Mouse (Mus musculus): ENCODE results near the gene Padi3. TPM values are rescaled to one million over a fixed set of nuclear protein-coding genes. Genes with fewer than 3 reads are reported as not detected.

The Padi3 gene
- polyA plus RNA-seq, 1 experiment from 2014 or later: 0.59 TPM

- no peak for ATAC-seq (ENCODE audit: insufficient number of reproducible peaks, low FRiP score, low TSS enrichment, low read depth)
Measured at GRCm38 (mm10) chr4:140789983-140790382, 20.5 kb downstream of the Padi3 start.

GRCm38 (mm10) chr4:140788983-140789382 is 21.5 kb downstream of the Padi3 start:
- Histone ChIP-seq H3K9me3 (no peaks in the 10 kb centered on the region; the same call in 1 of the 2 replicates), H3K27ac (no peak overlapping the region), H3K27me3 (no peaks in the 10 kb centered on the region), H3K9ac (no peak overlapping the region), H3K4me1 (peaks cover 6% of the 10 kb centered on the region; the same call in 1 of the 2 replicates), H3K4me2 (no peak overlapping the region), H3K36me3 (no peaks in the 10 kb centered on the region), H3K4me3 (no peak overlapping the region)
- WGBS: 41% methylated on average over 6 of the region's 6 CpGs
- no peak for ATAC-seq (ENCODE audit: insufficient number of reproducible peaks, low FRiP score, low TSS enrichment, low read depth)

More at GRCm38 (mm10) chr4:140789983-140790382, 20.5 kb downstream of the Padi3 start:
- Histone ChIP-seq H3K9ac (no peak overlapping the region), H3K4me3 (no peak overlapping the region), H3K9me3 (no peaks in the 10 kb centered on the region; the same call in 1 of the 2 replicates), H3K4me2 (no peak overlapping the region), H3K27me3 (no peaks in the 10 kb centered on the region), H3K36me3 (no peaks in the 10 kb centered on the region), H3K4me1 (peaks cover 9% of the 10 kb centered on the region; the same call in 1 of the 2 replicates), H3K27ac (no peak overlapping the region)
- 70% methylated on average over 4 of the region's 4 CpGs for WGBS

GRCm38 (mm10) chr4:140788264-140788663 is 22.2 kb downstream of the Padi3 start:
- Histone ChIP-seq H3K4me2 (no peak overlapping the region), H3K27ac (no peak overlapping the region), H3K27me3 (no peaks in the 10 kb centered on the region), H3K4me1 (peaks cover 6% of the 10 kb centered on the region; the same call in 1 of the 2 replicates), H3K36me3 (no peaks in the 10 kb centered on the region), H3K9ac (no peak overlapping the region), H3K9me3 (no peaks in the 10 kb centered on the region; the same call in 1 of the 2 replicates), H3K4me3 (no peak overlapping the region)
- 80% methylated on average over 6 of the region's 6 CpGs for WGBS
- ATAC-seq (ENCODE audit: insufficient number of reproducible peaks, low FRiP score, low TSS enrichment, low read depth): no peak

GRCm38 (mm10) chr4:140787414-140787813 is 23.0 kb downstream of the Padi3 start:
- no peaks in the 10 kb centered on the region; the same call in 1 of the 2 replicates for H3K9me3 ChIP-seq
- no peaks in the 10 kb centered on the region for H3K36me3 ChIP-seq
- no peak for ATAC-seq (ENCODE audit: insufficient number of reproducible peaks, low FRiP score, low TSS enrichment, low read depth)
- no peak overlapping the region for H3K9ac ChIP-seq
- WGBS: 50% methylated on average over 4 of the region's 4 CpGs
- H3K27me3 ChIP-seq: no peaks in the 10 kb centered on the region
- peaks cover 6% of the 10 kb centered on the region; the same call in 1 of the 2 replicates for H3K4me1 ChIP-seq
- H3K4me2 ChIP-seq: no peak overlapping the region
- H3K27ac ChIP-seq: no peak overlapping the region
- no peak overlapping the region for H3K4me3 ChIP-seq

GRCm38 (mm10) chr4:140785217-140785616 is 25.2 kb downstream of the Padi3 start:
- no peak overlapping the region for H3K4me3 ChIP-seq
- H3K9ac ChIP-seq: no peak overlapping the region
- no peaks in the 10 kb centered on the region; the same call in 1 of the 2 replicates for H3K9me3 ChIP-seq
- H3K4me1 ChIP-seq: peaks cover 6% of the 10 kb centered on the region; the same call in 1 of the 2 replicates
- no peak for ATAC-seq (ENCODE audit: insufficient number of reproducible peaks, low FRiP score, low TSS enrichment, low read depth)
- H3K27ac ChIP-seq: no peak overlapping the region
- no peaks in the 10 kb centered on the region for H3K27me3 ChIP-seq
- 84% methylated on average over 5 of the region's 5 CpGs for WGBS
- no peaks in the 10 kb centered on the region for H3K36me3 ChIP-seq
- no peak overlapping the region for H3K4me2 ChIP-seq

- Histone ChIP-seq H3K9me3 (no peaks in the 10 kb centered on the region; the same call in 1 of the 2 replicates), H3K4me3 (no peak overlapping the region), H3K27me3 (no peaks in the 10 kb centered on the region), H3K9ac (no peak overlapping the region), H3K27ac (no peak overlapping the region), H3K36me3 (no peaks in the 10 kb centered on the region), H3K4me2 (no peak overlapping the region), H3K4me1 (peaks cover 2% of the 10 kb centered on the region)
- 96% methylated on average over 9 of the region's 9 CpGs for WGBS
- no peak for ATAC-seq (ENCODE audit: insufficient number of reproducible peaks, low FRiP score, low TSS enrichment, low read depth)
Measured at GRCm38 (mm10) chr4:140784292-140784945, 26.0 kb downstream of the Padi3 start.

GRCm38 (mm10) chr4:140782821-140783220 is 27.6 kb downstream of the Padi3 start:
- Histone ChIP-seq H3K27me3 (no peaks in the 10 kb centered on the region), H3K4me3 (no peak overlapping the region)
- ATAC-seq (ENCODE audit: insufficient number of reproducible peaks, low FRiP score, low TSS enrichment, low read depth): no peak

GRCm38 (mm10) chr4:140780507-140780906 is 29.9 kb downstream of the Padi3 start:
- Histone ChIP-seq H3K4me3 (no peak overlapping the region), H3K36me3 (no peaks in the 10 kb centered on the region), H3K9ac (no peak overlapping the region), H3K27me3 (no peaks in the 10 kb centered on the region), H3K4me2 (no peak overlapping the region), H3K9me3 (no peaks in the 10 kb centered on the region), H3K4me1 (peaks cover 2% of the 10 kb centered on the region; the same call in 1 of the 2 replicates), H3K27ac (no peak overlapping the region)
- 71% methylated on average over 14 of the region's 14 CpGs for WGBS
- ATAC-seq (ENCODE audit: insufficient number of reproducible peaks, low FRiP score, low TSS enrichment, low read depth): no peak

More at GRCm38 (mm10) chr4:140782821-140783220, 27.6 kb downstream of the Padi3 start:
- H3K9me3 ChIP-seq: no peaks in the 10 kb centered on the region; the same call in 1 of the 2 replicates
- WGBS: 86% methylated on average over 9 of the region's 9 CpGs
- H3K9ac ChIP-seq: no peak overlapping the region
- H3K27ac ChIP-seq: no peak overlapping the region
- no peaks in the 10 kb centered on the region for H3K36me3 ChIP-seq
- no peak overlapping the region for H3K4me2 ChIP-seq
- peaks cover 2% of the 10 kb centered on the region; the same call in 1 of the 2 replicates for H3K4me1 ChIP-seq

GRCm38 (mm10) chr4:140779803-140780397 is 30.5 kb downstream of the Padi3 start:
- H3K9me3 ChIP-seq: no peaks in the 10 kb centered on the region
- no peak overlapping the region for H3K9ac ChIP-seq
- H3K4me1 ChIP-seq: peaks cover 2% of the 10 kb centered on the region; the same call in 1 of the 2 replicates
- no peak; the same call in 1 of the 2 replicates for ATAC-seq (ENCODE audit: insufficient number of reproducible peaks, low FRiP score, low TSS enrichment, low read depth)
- WGBS: 50% methylated on average over 19 of the region's 19 CpGs
- H3K27ac ChIP-seq: no peak overlapping the region
- no peak overlapping the region for H3K4me2 ChIP-seq
- no peaks in the 10 kb centered on the region for H3K27me3 ChIP-seq
- H3K4me3 ChIP-seq: no peak overlapping the region
- H3K36me3 ChIP-seq: no peaks in the 10 kb centered on the region

- Histone ChIP-seq H3K36me3 (no peaks in the 10 kb centered on the region), H3K4me3 (no peak overlapping the region), H3K9me3 (no peaks in the 10 kb centered on the region), H3K9ac (no peak overlapping the region), H3K4me2 (no peak overlapping the region), H3K27me3 (no peaks in the 10 kb centered on the region), H3K4me1 (peaks cover 5% of the 10 kb centered on the region; the same call in 1 of the 2 replicates), H3K27ac (no peak overlapping the region)
- ATAC-seq (ENCODE audit: insufficient number of reproducible peaks, low FRiP score, low TSS enrichment, low read depth): no peak
- 66% methylated on average over 13 of the region's 13 CpGs for WGBS
Measured at GRCm38 (mm10) chr4:140776623-140777022, 33.8 kb downstream of the Padi3 start.

- Histone ChIP-seq H3K36me3 (no peaks in the 10 kb centered on the region), H3K4me2 (no peak overlapping the region), H3K4me1 (peaks cover 5% of the 10 kb centered on the region; the same call in 1 of the 2 replicates), H3K9ac (no peak overlapping the region), H3K27me3 (no peaks in the 10 kb centered on the region), H3K4me3 (no peak overlapping the region), H3K9me3 (no peaks in the 10 kb centered on the region), H3K27ac (no peak overlapping the region)
- 80% methylated on average over 10 of the region's 10 CpGs for WGBS
- no peak for ATAC-seq (ENCODE audit: insufficient number of reproducible peaks, low FRiP score, low TSS enrichment, low read depth)
Measured at GRCm38 (mm10) chr4:140775876-140776275, 34.6 kb downstream of the Padi3 start.

GRCm38 (mm10) chr4:140774893-140775292 is 35.6 kb downstream of the Padi3 start:
- no peak overlapping the region for H3K9ac ChIP-seq
- H3K4me2 ChIP-seq: no peak overlapping the region
- WGBS: 75% methylated on average over 9 of the region's 9 CpGs
- ATAC-seq (ENCODE audit: insufficient number of reproducible peaks, low FRiP score, low TSS enrichment, low read depth): no peak
- no peak overlapping the region for H3K27ac ChIP-seq
- H3K27me3 ChIP-seq: no peaks in the 10 kb centered on the region
- H3K4me1 ChIP-seq: peaks cover 10% of the 10 kb centered on the region
- no peaks in the 10 kb centered on the region for H3K36me3 ChIP-seq
- H3K9me3 ChIP-seq: no peaks in the 10 kb centered on the region
- no peak overlapping the region for H3K4me3 ChIP-seq

Measured in limb, embryonic 15.5 days (tissue).